Comparison of ENCODE assay signal across 20 mouse cellular contexts in genomic region chr19:46198891-46199290, GRCm38 (mm10). TPM values are rescaled to one million over a fixed set of nuclear protein-coding genes. Genes with fewer than 3 reads are reported as not detected.
DNase-seq lines count a peak whose midpoint lies in the region; ATAC-seq and TF ChIP-seq lines count a peak whose summit lies in the region.
"Had no signal": no experiment of that assay in that cellular context is flagged by ENCODE, and none has a peak within 500 bp of the region (broad histone marks: within the 10 kb centered on the region; RNA-seq: fewer than 3 reads in every experiment).

No protein-coding gene starts in this region.

- no peak overlapping the region for H3K9ac ChIP-seq in liver, adult 2 months (ENCODE audit: low read depth, low read length)
- no peak overlapping the region for H3K9ac ChIP-seq in hindbrain, embryonic 13.5 days
- H3K9ac ChIP-seq: forebrain, embryonic 12.5 days; hindbrain, embryonic 15.5 days; limb, embryonic 13.5 days; midbrain, embryonic 15.5 days had no signal

- H3ac ChIP-seq in myocyte (ENCODE audit: control insufficient read depth, insufficient read length), result no peak overlapping the region

- peak; percentile 56 to 65; a peak in 3 of 4 replicates for ATAC-seq in hematopoietic stem cell, adult 5-6 weeks (replicated peaks in 1 of 2; ENCODE audit: insufficient read depth in 1 of 2, low FRiP score in 2 of 2, low TSS enrichment in 1 of 2, low read depth in 1 of 2, poor library complexity in 2 of 2, severe bottlenecking in 2 of 2)
- ATAC-seq in hindbrain, embryonic 13.5 days (ENCODE audit: low FRiP score), result no peak
- ATAC-seq: midbrain, embryonic 15.5 days had no signal

- 25% methylated on average over 5 of the region's 5 CpGs for WGBS in liver, adult 2 months
- 83% methylated on average over 5 of the region's 5 CpGs for WGBS in hindbrain, embryonic 13.5 days

- no peak overlapping the region for H3K4me2 ChIP-seq in myocyte (ENCODE audit: low read depth)
- H3K4me2 ChIP-seq in hindbrain, embryonic 13.5 days, result no peak overlapping the region
- H3K4me2 ChIP-seq: forebrain, embryonic 12.5 days; hindbrain, embryonic 15.5 days; limb, embryonic 13.5 days; midbrain, embryonic 15.5 days had no signal

- no peak for TF ChIP-seq CTCF in liver, adult 2 months (IDR thresholded peaks at IDR 0.05; ENCODE audit: low read depth, low read length)

- no peaks in the 10 kb centered on the region for H3K9me3 ChIP-seq in hindbrain, embryonic 13.5 days
- H3K9me3 ChIP-seq: forebrain, embryonic 12.5 days; hindbrain, embryonic 15.5 days; limb, embryonic 13.5 days; midbrain, embryonic 15.5 days had no signal

- peak; percentile 83 for DNase-seq in liver, adult 2 months (ENCODE audit: extremely low read depth, low read depth, low spot score)
- no peak for DNase-seq in liver
- DNase-seq in ES-CJ7 (ENCODE audit: low read depth, low spot score), result peak; percentile 25
- DNase-seq in c-Kit-positive CD71-positive TER-119-positive erythroid progenitor cells, embryonic 14.5 days (ENCODE audit: low spot score), result no peak
- DNase-seq: adrenal gland, adult 8-10 months; cerebellum, adult 9-10 months; embryo, embryonic 11 days; heart, adult 18-20 months; lung, adult 2 months; lung, postnatal 4 days had no signal

- H3K4me3 ChIP-seq in liver, adult 2 months (ENCODE audit: insufficient read depth, low read depth, low read length), result no peak overlapping the region
- H3K4me3 ChIP-seq in myocyte, result no peak overlapping the region
- no peak overlapping the region for H3K4me3 ChIP-seq in hindbrain, embryonic 13.5 days
- H3K4me3 ChIP-seq: forebrain, embryonic 12.5 days; hindbrain, embryonic 15.5 days; layer of hippocampus, adult 2 months; limb, embryonic 13.5 days; midbrain, embryonic 15.5 days had no signal

- peaks cover 25% of the 10 kb centered on the region for H3K4me1 ChIP-seq in liver, adult 2 months (ENCODE audit: control insufficient read depth, insufficient read depth, low read length)
- no peaks in the 10 kb centered on the region for H3K4me1 ChIP-seq in hindbrain, embryonic 13.5 days (replicated peaks)
- H3K4me1 ChIP-seq: forebrain, embryonic 12.5 days; hindbrain, embryonic 15.5 days; limb, embryonic 13.5 days; midbrain, embryonic 15.5 days had no signal

- H3K27me3 ChIP-seq in liver, adult 2 months (ENCODE audit: control insufficient read depth, insufficient read depth, low read length), result no peaks in the 10 kb centered on the region
- no peaks in the 10 kb centered on the region for H3K27me3 ChIP-seq in myocyte (ENCODE audit: control insufficient read depth, insufficient read depth, insufficient read length)
- no peaks in the 10 kb centered on the region for H3K27me3 ChIP-seq in hindbrain, embryonic 13.5 days
- H3K27me3 ChIP-seq: forebrain, embryonic 12.5 days; hindbrain, embryonic 15.5 days; limb, embryonic 13.5 days; midbrain, embryonic 15.5 days had no signal

- peak overlapping the region; percentile 69 for H3K27ac ChIP-seq in liver, adult 2 months (replicated peaks; ENCODE audit: insufficient read depth, low read depth, low read length)
- no peak overlapping the region for H3K27ac ChIP-seq in hindbrain, embryonic 13.5 days
- H3K27ac ChIP-seq: forebrain, embryonic 12.5 days; hindbrain, embryonic 15.5 days; layer of hippocampus, adult 2 months; midbrain, embryonic 15.5 days had no signal

- H3K36me3 ChIP-seq in liver, adult 2 months (ENCODE audit: control insufficient read depth, insufficient read depth, low read length), result no peaks in the 10 kb centered on the region
- no peaks in the 10 kb centered on the region for H3K36me3 ChIP-seq in myocyte (ENCODE audit: control insufficient read depth, insufficient read depth)
- no peaks in the 10 kb centered on the region for H3K36me3 ChIP-seq in hindbrain, embryonic 13.5 days
- H3K36me3 ChIP-seq: forebrain, embryonic 12.5 days; hindbrain, embryonic 15.5 days; limb, embryonic 13.5 days; midbrain, embryonic 15.5 days had no signal

- H3K79me2 ChIP-seq in liver, adult 2 months (ENCODE audit: control insufficient read depth, insufficient read depth, low read length), result peaks cover 18% of the 10 kb centered on the region; the same call in 1 of the 2 replicates
- peaks cover 74% of the 10 kb centered on the region for H3K79me2 ChIP-seq in myocyte (ENCODE audit: control insufficient read depth, insufficient read depth)

- TF ChIP-seq POLR2A in liver, adult 2 months (IDR thresholded peaks at IDR 0.05; ENCODE audit: extremely low read depth, insufficient read depth, low read length), result no peak
- no peak for TF ChIP-seq POLR2A in myocyte (IDR thresholded peaks at IDR 0.05; ENCODE audit: insufficient read length, low read depth)

TF ChIP-seq in myocyte, 11 proteins besides CTCF, POLR2A, EP300 and RAD21:
- TF ChIP-seq MAX (IDR thresholded peaks at IDR 0.05; ENCODE audit: low read depth) (no peak), MYOD1 (IDR thresholded peaks at IDR 0.05; ENCODE audit: control insufficient read depth in 1 of 3, insufficient read length in 2 of 3, low read depth in 2 of 3) (peak in 2 of 3 experiments; percentile 49 to 54), TCF12 (IDR thresholded peaks at IDR 0.05; ENCODE audit: insufficient read depth, poor library complexity, severe bottlenecking) (no peak)

RNA-seq across cellular contexts. Expression of gene Gbf1, which starts 46.6 kb away (rescaled TPM):
- 25.0 and 25.7 TPM in 2 replicates for total RNA-seq in liver, adult 2 months (2014; rRNA removed)
- 49.3 and 58.1 TPM in 2 replicates for polyA plus RNA-seq in liver, adult 2 months (2012; rRNA removed)
- 37.7 and 39.6 TPM in 2 replicates for total RNA-seq in hematopoietic stem cell, adult 5-6 weeks (2017)
- polyA plus RNA-seq in myocyte (2012; fragmentation: generic; extraction: Trizol), result 61.8 TPM
- 71.6 and 80.4 TPM in 2 replicates for polyA plus RNA-seq in hindbrain, embryonic 13.5 days (2015; fragmentation: Nextera tagmentation; extraction: Ambion mirVana)

RNA-seq across cellular contexts. Expression of gene Pitx3, which starts 50.8 kb away (rescaled TPM):
- total RNA-seq in liver, adult 2 months (2014; rRNA removed), result not detected in 2 replicates
- not detected in 2 replicates for polyA plus RNA-seq in liver, adult 2 months (2012; rRNA removed)
- not detected in 2 replicates for total RNA-seq in hematopoietic stem cell, adult 5-6 weeks (2017)
- 9.3 TPM for polyA plus RNA-seq in myocyte (2012; fragmentation: generic; extraction: Trizol)
- 0.23 and 0.31 TPM in 2 replicates for polyA plus RNA-seq in hindbrain, embryonic 13.5 days (2015; fragmentation: Nextera tagmentation; extraction: Ambion mirVana)
- total RNA-seq: layer of hippocampus, adult 2 months had no signal
- polyA plus RNA-seq: heart, postnatal 0 days; spleen, adult 2 months had no signal

Comparison
In these comparisons a context has a peak if more than half of its experiments do, and no peak if none do; other contexts are left out.
1. DNase-seq: peak in liver, adult 2 months (single experiment) and ES-CJ7 (single experiment); none in liver (single experiment) and c-Kit-positive CD71-positive TER-119-positive erythroid progenitor cells, embryonic 14.5 days (single experiment).